Mouse (Mus musculus) fat pad, adult 2 months (tissue): ENCODE measurements around the gene Adsl.

Experiments
- DNase-seq: peaks from one replicate; pipeline ENCODE4 v3.0.0-alpha.2; 2011; ENCODE audit warnings: low read depth, low spot score; ENCODE audit errors: extremely low read depth

Gene Adsl

GRCm38 (mm10) chr15:80939401-80939800, 8.9 kb upstream of the Adsl start:
- DNase-seq: no peak

- DNase-seq: no peak
Observed at GRCm38 (mm10) chr15:80941468-80942040, 6.7 kb upstream of the Adsl start.

- no peak for DNase-seq
Observed at GRCm38 (mm10) chr15:80945851-80946250, 2.4 kb upstream of the Adsl start.

GRCm38 (mm10) chr15:80949431-80949830, 1.1 kb downstream of the Adsl start:
- no peak for DNase-seq

GRCm38 (mm10) chr15:80950055-80950454, 1.8 kb downstream of the Adsl start:
- no peak for DNase-seq

GRCm38 (mm10) chr15:80953971-80954370, 5.7 kb downstream of the Adsl start:
- DNase-seq: no peak

GRCm38 (mm10) chr15:80954861-80955260, 6.6 kb downstream of the Adsl start:
- DNase-seq: no peak

GRCm38 (mm10) chr15:80955836-80956438, 7.6 kb downstream of the Adsl start:
- DNase-seq: no peak

GRCm38 (mm10) chr15:80969371-80969770, 21.1 kb downstream of the Adsl start:
- DNase-seq: no peak

- no peak for DNase-seq
Observed at GRCm38 (mm10) chr15:80974311-80974710, 26.0 kb downstream of the Adsl start.

- no peak for DNase-seq
Observed at GRCm38 (mm10) chr15:80975666-80976065, 27.4 kb downstream of the Adsl start.

GRCm38 (mm10) chr15:80977620-80978334, 29.5 kb downstream of the Adsl start, which contains the start of gene Sgsm3:
Gene Sgsm3 (plus strand): TSS chr15:80977765.
- no peak for DNase-seq

- DNase-seq: no peak
Observed at GRCm38 (mm10) chr15:80979611-80980010, 31.3 kb downstream of the Adsl start.

GRCm38 (mm10) chr15:80981176-80981575, 32.9 kb downstream of the Adsl start:
- DNase-seq: no peak

GRCm38 (mm10) chr15:80983264-80983663, 35.0 kb downstream of the Adsl start:
- DNase-seq: no peak

- no peak for DNase-seq
Observed at GRCm38 (mm10) chr15:80988331-80988730, 40.0 kb downstream of the Adsl start.

- DNase-seq: no peak
Observed at GRCm38 (mm10) chr15:80989712-80990111, 41.4 kb downstream of the Adsl start.

GRCm38 (mm10) chr15:80994959-80995358, 46.7 kb downstream of the Adsl start:
- DNase-seq: no peak

GRCm38 (mm10) chr15:80996090-80996835, 48.0 kb downstream of the Adsl start:
- DNase-seq: no peak

- DNase-seq: no peak
Observed at GRCm38 (mm10) chr15:80997077-80997476, 48.8 kb downstream of the Adsl start.

- DNase-seq: no peak
Observed at GRCm38 (mm10) chr15:81000419-81001138, 52.3 kb downstream of the Adsl start.
